Comparison of ENCODE assay signal across 8 mouse cellular contexts in the genomic region with DNA sequence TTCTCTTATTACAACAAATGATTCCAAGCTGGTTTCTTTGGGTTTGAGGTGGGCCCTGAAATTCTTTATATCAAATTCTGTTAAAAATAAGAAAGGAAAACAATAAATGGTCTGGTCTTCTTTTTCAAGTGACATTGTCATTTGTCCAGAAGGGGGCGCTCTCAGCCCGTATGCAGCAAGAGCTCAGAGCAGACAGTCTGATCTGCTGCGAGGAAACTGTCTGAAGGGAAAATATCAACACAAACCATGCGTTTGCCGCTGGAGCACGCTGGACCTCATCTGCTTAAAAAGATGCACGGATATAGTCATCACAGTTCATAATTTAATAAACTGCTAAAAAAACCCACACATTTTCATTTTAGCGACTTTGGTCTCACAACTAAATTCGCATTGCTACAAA.
A peak's percentile ranks its signal among the peaks of the same experiment; 100 is the strongest.
DNase-seq lines count a peak whose midpoint lies in the region; ATAC-seq and TF ChIP-seq lines count a peak whose summit lies in the region.

No protein-coding gene starts in this region.

- no peak overlapping the region for H3K27ac ChIP-seq in MEL (ENCODE audit: control insufficient read depth, low read depth, low read length)
- peak overlapping the region; percentile 80; the same call in 1 of the 2 replicates for H3K27ac ChIP-seq in forebrain, postnatal 0 days (ENCODE audit: low read depth, low read length)
- no peak overlapping the region for H3K27ac ChIP-seq in lung, embryonic 16.5 days (ENCODE audit: low read length)

- TF ChIP-seq CTCF in MEL (IDR thresholded peaks at IDR 0.05 in 2 of 3, conservative IDR thresholded peaks at IDR 0.05 in 1 of 3; ENCODE audit: control insufficient read depth in 1 of 3, insufficient read depth in 1 of 3, low read depth in 2 of 3, low read length in 3 of 3, poor library complexity in 1 of 3, severe bottlenecking in 1 of 3): peak; percentile 77 to 93 (median 90)
- peak; percentile 96 for TF ChIP-seq CTCF in forebrain, postnatal 0 days (IDR thresholded peaks at IDR 0.05; ENCODE audit: low read depth)

- no peaks in the 10 kb centered on the region for H3K4me1 ChIP-seq in MEL (ENCODE audit: control insufficient read depth in 1 of 2, insufficient read depth in 2 of 2, low read length in 2 of 2)
- H3K4me1 ChIP-seq in forebrain, postnatal 0 days (ENCODE audit: insufficient read depth): no peaks in the 10 kb centered on the region
- H3K4me1 ChIP-seq in lung, embryonic 16.5 days (replicated peaks; ENCODE audit: control insufficient read depth, insufficient read depth, low read length): no peaks in the 10 kb centered on the region

- no peak overlapping the region; the same call in 1 of the 2 replicates for H3K9ac ChIP-seq in MEL (ENCODE audit: control insufficient read depth, low read depth, low read length, poor library complexity, severe bottlenecking)
- H3K9ac ChIP-seq in forebrain, postnatal 0 days: 0 out of 2 replicates have a peak overlapping the region, but pooled peaks have one; percentile 26
- H3K9ac ChIP-seq in lung, embryonic 16.5 days (ENCODE audit: low read length): no peak overlapping the region

- no peaks in the 10 kb centered on the region for H3K79me2 ChIP-seq in MEL (ENCODE audit: control insufficient read depth, insufficient read depth, low read length, poor library complexity)

- no peaks in the 10 kb centered on the region for H3K9me3 ChIP-seq in MEL (replicated peaks; ENCODE audit: insufficient read depth, low read length)
- no peaks in the 10 kb centered on the region for H3K9me3 ChIP-seq in forebrain, postnatal 0 days (ENCODE audit: low read length)
- H3K9me3 ChIP-seq in lung, embryonic 16.5 days (ENCODE audit: control insufficient read depth, low read length): no peaks in the 10 kb centered on the region

- no peak; the same call in none of the 2 replicates for TF ChIP-seq RAD21 in MEL (IDR thresholded peaks at IDR 0.05; ENCODE audit: low read depth, low read length)

- peak; percentile 92 for ATAC-seq in forebrain, postnatal 0 days
- ATAC-seq in hematopoietic stem cell, adult 5-6 weeks (replicated peaks in 1 of 2; ENCODE audit: insufficient read depth in 1 of 2, low FRiP score in 2 of 2, low TSS enrichment in 1 of 2, low read depth in 1 of 2, poor library complexity in 2 of 2, severe bottlenecking in 2 of 2): peak; percentile 71 to 81
- ATAC-seq in lung, embryonic 16.5 days (ENCODE audit: low read depth): peak; percentile 74

- DNase-seq in MEL (ENCODE audit: low read depth, low spot score): peak; percentile 88
- DNase-seq in cerebellum, adult 11-12 months: peak; percentile 38
- peak; percentile 95 for DNase-seq in forebrain, postnatal 0 days
- DNase-seq in layer of hippocampus, adult 9-10 months (ENCODE audit: low spot score): peak; percentile 84
- DNase-seq in ovary, postnatal 14 days (ENCODE audit: low spot score): peak; percentile 79
- DNase-seq in thymus, postnatal 14 days: peak; percentile 50

- TF ChIP-seq EP300 in MEL (IDR thresholded peaks at IDR 0.05; ENCODE audit: low read depth in 1 of 2, low read length in 2 of 2): no peak

- H3K36me3 ChIP-seq in MEL (ENCODE audit: control insufficient read depth in 1 of 2, insufficient read depth in 2 of 2, low read length in 2 of 2): no peaks in the 10 kb centered on the region
- H3K36me3 ChIP-seq in forebrain, postnatal 0 days (ENCODE audit: insufficient read depth): no peaks in the 10 kb centered on the region
- no peaks in the 10 kb centered on the region for H3K36me3 ChIP-seq in lung, embryonic 16.5 days (ENCODE audit: control insufficient read depth, insufficient read depth, low read length)

- no peak for TF ChIP-seq POLR2A in MEL (IDR thresholded peaks at IDR 0.05; ENCODE audit: control insufficient read depth in 1 of 2, insufficient read depth in 1 of 2, low read depth in 1 of 2, low read length in 2 of 2, poor library complexity in 1 of 2)

- no peaks in the 10 kb centered on the region for H3K27me3 ChIP-seq in MEL (ENCODE audit: control insufficient read depth in 1 of 2, insufficient read depth in 2 of 2, low read length in 2 of 2)
- no peaks in the 10 kb centered on the region for H3K27me3 ChIP-seq in forebrain, postnatal 0 days (ENCODE audit: insufficient read depth, low read length)
- H3K27me3 ChIP-seq in lung, embryonic 16.5 days (ENCODE audit: control insufficient read depth, insufficient read depth, low read depth, low read length): no peaks in the 10 kb centered on the region

- WGBS in forebrain, postnatal 0 days: 6% methylated on average over 9 of the region's 9 CpGs
- 7% methylated on average over 9 of the region's 9 CpGs for WGBS in lung, embryonic 16.5 days

- H3K4me3 ChIP-seq in MEL (ENCODE audit: control insufficient read depth in 1 of 2, insufficient read depth in 1 of 2, low read depth in 2 of 2, low read length in 2 of 2): peak overlapping the region; percentile 38 to 60
- H3K4me3 ChIP-seq in forebrain, postnatal 0 days (ENCODE audit: low read depth, low read length): peak overlapping the region; percentile 21
- peak overlapping the region; percentile 28 for H3K4me3 ChIP-seq in lung, embryonic 16.5 days (ENCODE audit: low read length)

- H3K4me2 ChIP-seq in forebrain, postnatal 0 days (ENCODE audit: low read depth): peak overlapping the region; percentile 40
- H3K4me2 ChIP-seq in lung, embryonic 16.5 days (ENCODE audit: low read depth, low read length): peak overlapping the region; percentile 55

TF ChIP-seq in MEL, 35 proteins besides CTCF, POLR2A, EP300 and RAD21:
- TF ChIP-seq MAX (IDR thresholded peaks at IDR 0.05; ENCODE audit: low read length) (peak; percentile 64), JUND (IDR thresholded peaks at IDR 0.05; ENCODE audit: low read depth, low read length) (no peak), ZC3H11A (IDR thresholded peaks at IDR 0.05; ENCODE audit: low read depth, low read length) (peak; percentile 95), SIN3A (IDR thresholded peaks at IDR 0.05; ENCODE audit: low read length) (peak; percentile 45; the same call in 1 of the 2 replicates), ELF1 (IDR thresholded peaks at IDR 0.05; ENCODE audit: low read depth, low read length) (no peak), SMC3 (IDR thresholded peaks at IDR 0.05; ENCODE audit: low read depth, low read length) (peak; percentile 95), MXI1 (IDR thresholded peaks at IDR 0.05; ENCODE audit: low read depth, low read length) (peak; percentile 36; the same call in 1 of the 2 replicates), MYC (IDR thresholded peaks at IDR 0.05; ENCODE audit: low read depth, low read length) (no peak)
TF ChIP-seq in MEL: peak in this region for 5.

Comparison
In these comparisons a context has a peak if more than half of its experiments do, and no peak if none do; other contexts are left out.
1. DNase-seq: peak in every context shown above with its lines; median percentile 95 in forebrain, postnatal 0 days; 88 in MEL; 84 in layer of hippocampus, adult 9-10 months; 79 in ovary, postnatal 14 days; 50 in thymus, postnatal 14 days; 38 in cerebellum, adult 11-12 months.